Mouse (Mus musculus): ENCODE results near the gene Adcy10.
A peak's percentile ranks its signal among the peaks of the same experiment; 100 is the strongest.

Adcy10 gene

GRCm38 (mm10) chr1:165604203-165604602, 119.2 kb downstream of the Adcy10 start:
- no peak for DNase-seq (ENCODE audit: low read depth, low spot score)

- DNase-seq (ENCODE audit: low read depth, low spot score), result no peak
These were observed 120.1 kb downstream of the Adcy10 start for GRCm38 (mm10) chr1:165605108-165605507.

GRCm38 (mm10) chr1:165605774-165606173, 120.8 kb downstream of the Adcy10 start:
- DNase-seq (ENCODE audit: low read depth, low spot score), result no peak

- DNase-seq (ENCODE audit: low read depth, low spot score), result no peak
These were observed 123.9 kb downstream of the Adcy10 start for GRCm38 (mm10) chr1:165608904-165609303.

- DNase-seq (ENCODE audit: low read depth, low spot score), result peak; percentile 16
These were observed 124.7 kb downstream of the Adcy10 start for GRCm38 (mm10) chr1:165609495-165610320.

GRCm38 (mm10) chr1:165610321-165610999, 125.5 kb downstream of the Adcy10 start:
- no peak for DNase-seq (ENCODE audit: low read depth, low spot score)

GRCm38 (mm10) chr1:165612714-165613113, 127.7 kb downstream of the Adcy10 start:
- DNase-seq (ENCODE audit: low read depth, low spot score), result no peak

GRCm38 (mm10) chr1:165613926-165614325, 128.9 kb downstream of the Adcy10 start:
- no peak for DNase-seq (ENCODE audit: low read depth, low spot score)

- DNase-seq (ENCODE audit: low read depth, low spot score), result no peak
These were observed 129.8 kb downstream of the Adcy10 start for GRCm38 (mm10) chr1:165614793-165615192.

GRCm38 (mm10) chr1:165616652-165617051, 131.7 kb downstream of the Adcy10 start:
- DNase-seq (ENCODE audit: low read depth, low spot score), result no peak

- no peak for DNase-seq (ENCODE audit: low read depth, low spot score)
These were observed 132.3 kb downstream of the Adcy10 start for GRCm38 (mm10) chr1:165617166-165617891.

- DNase-seq (ENCODE audit: low read depth, low spot score), result no peak
These were observed 133.2 kb downstream of the Adcy10 start for GRCm38 (mm10) chr1:165618201-165618624.

- no peak for DNase-seq (ENCODE audit: low read depth, low spot score)
These were observed 140.1 kb downstream of the Adcy10 start for GRCm38 (mm10) chr1:165625058-165625457.

GRCm38 (mm10) chr1:165625896-165626295, 140.9 kb downstream of the Adcy10 start:
- DNase-seq (ENCODE audit: low read depth, low spot score), result no peak
